Mouse (Mus musculus): Measurements from ENCODE around the gene Wipi2.
A peak's percentile ranks its signal among the peaks of the same experiment; 100 is the strongest.

The Wipi2 gene

GRCm38 (mm10) chr5:142627398-142627797, at the start of gene Wipi2:
Wipi2 (plus strand) TSS chr5:142627698.
- no peak for DNase-seq (ENCODE audit: low read depth)

GRCm38 (mm10) chr5:142578192-142578591, 49.3 kb upstream of the Wipi2 start:
- DNase-seq (ENCODE audit: low read depth), result no peak

GRCm38 (mm10) chr5:142581517-142581916, 46.0 kb upstream of the Wipi2 start:
- DNase-seq (ENCODE audit: low read depth), result peak; percentile 21

- no peak for DNase-seq (ENCODE audit: low read depth)
Measured at GRCm38 (mm10) chr5:142583616-142584126, 43.8 kb upstream of the Wipi2 start.

- no peak for DNase-seq (ENCODE audit: low read depth)
Measured at GRCm38 (mm10) chr5:142590953-142591616, 36.4 kb upstream of the Wipi2 start.

GRCm38 (mm10) chr5:142595698-142596097, 31.8 kb upstream of the Wipi2 start:
- no peak for DNase-seq (ENCODE audit: low read depth)

GRCm38 (mm10) chr5:142596723-142597122, 30.8 kb upstream of the Wipi2 start:
- DNase-seq (ENCODE audit: low read depth), result no peak

- DNase-seq (ENCODE audit: low read depth), result no peak
Measured at GRCm38 (mm10) chr5:142597648-142598390, 29.7 kb upstream of the Wipi2 start.

- DNase-seq (ENCODE audit: low read depth), result no peak
Measured at GRCm38 (mm10) chr5:142604379-142604778, 23.1 kb upstream of the Wipi2 start.

- DNase-seq (ENCODE audit: low read depth), result no peak
Measured at GRCm38 (mm10) chr5:142605288-142605687, 22.2 kb upstream of the Wipi2 start.

- DNase-seq (ENCODE audit: low read depth), result no peak
Measured at GRCm38 (mm10) chr5:142608259-142608988, 19.1 kb upstream of the Wipi2 start, which contains the start of gene Mmd2. Mmd2 (minus strand) TSS chr5:142608800.

- no peak for DNase-seq (ENCODE audit: low read depth)
Measured at GRCm38 (mm10) chr5:142608989-142609325, 18.5 kb upstream of the Wipi2 start.

- DNase-seq (ENCODE audit: low read depth), result no peak
Measured at GRCm38 (mm10) chr5:142610362-142610761, 17.1 kb upstream of the Wipi2 start.

- DNase-seq (ENCODE audit: low read depth), result no peak
Measured at GRCm38 (mm10) chr5:142614513-142614912, 13.0 kb upstream of the Wipi2 start.

- DNase-seq (ENCODE audit: low read depth), result no peak
Measured at GRCm38 (mm10) chr5:142615638-142616037, 11.9 kb upstream of the Wipi2 start.

- DNase-seq (ENCODE audit: low read depth), result no peak
Measured at GRCm38 (mm10) chr5:142616326-142616725, 11.2 kb upstream of the Wipi2 start.

GRCm38 (mm10) chr5:142619866-142620265, 7.6 kb upstream of the Wipi2 start:
- DNase-seq (ENCODE audit: low read depth), result no peak

- DNase-seq (ENCODE audit: low read depth), result no peak
Measured at GRCm38 (mm10) chr5:142621421-142621820, 6.1 kb upstream of the Wipi2 start.

- DNase-seq (ENCODE audit: low read depth), result no peak
Measured at GRCm38 (mm10) chr5:142622134-142622533, 5.4 kb upstream of the Wipi2 start.

- no peak for DNase-seq (ENCODE audit: low read depth)
Measured at GRCm38 (mm10) chr5:142623080-142623479, 4.4 kb upstream of the Wipi2 start.

- peak; percentile 90 for DNase-seq (ENCODE audit: low read depth)
Measured at GRCm38 (mm10) chr5:142628726-142629662, 1.5 kb downstream of the Wipi2 start.

- DNase-seq (ENCODE audit: low read depth), result no peak
Measured at GRCm38 (mm10) chr5:142629663-142630025, 2.1 kb downstream of the Wipi2 start.

Data from c-Kit-positive CD71-positive TER-119-negative erythroid progenitor cells, embryonic 14.5 days (primary cell).